Mouse (Mus musculus) lung, embryonic 15.5 days (tissue): ENCODE results near the gene Scn8a. TPM values are rescaled to one million over a fixed set of nuclear protein-coding genes. Genes with fewer than 3 reads are reported as not detected.

Source experiments
- ATAC-seq: fragments of 200-750 bp; cut with Nextera tagmentation; 2 replicates; pipeline ENCODE4 v1.8.0; 2017; ENCODE audit warnings: moderate number of reproducible peaks, borderline replicate concordance; ENCODE audit not compliant: low FRiP score, low TSS enrichment; ENCODE audit errors: extremely low read depth
- H3K27ac ChIP-seq: fragments of 300-500 bp; sonication (generic); 2 replicates; pipeline ENCODE4 v1.5.1; 2015; ENCODE audit warnings: moderate library complexity, mild to moderate bottlenecking, inconsistent platforms
- H3K27me3 ChIP-seq: fragments of 300-500 bp; sonication (generic); 2 replicates; pipeline ENCODE4 v1.6.1; 2015; ENCODE audit warnings: inconsistent platforms
- H3K36me3 ChIP-seq: fragments of 300-500 bp; sonication (generic); 2 replicates; pipeline ENCODE4 v1.6.1; 2015; ENCODE audit warnings: inconsistent platforms
- H3K4me1 ChIP-seq: fragments of 300-500 bp; sonication (generic); 2 replicates; pipeline ENCODE4 v1.6.1; 2015; ENCODE audit warnings: inconsistent platforms
- H3K4me2 ChIP-seq: fragments of 300-500 bp; sonication (generic); 2 replicates; pipeline ENCODE4 v1.6.1; 2015; ENCODE audit warnings: inconsistent platforms, mild to moderate bottlenecking, moderate library complexity
- H3K4me3 ChIP-seq: fragments of 300-500 bp; sonication (generic); 2 replicates; pipeline ENCODE4 v1.5.1; 2015; ENCODE audit warnings: mild to moderate bottlenecking, inconsistent platforms
- H3K9ac ChIP-seq: fragments of 300-500 bp; sonication (generic); 2 replicates; pipeline ENCODE4 v1.6.1; 2015; ENCODE audit warnings: inconsistent platforms
- H3K9me3 ChIP-seq: fragments of 300-500 bp; sonication (generic); 2 replicates; pipeline ENCODE4 v1.6.1; 2016; ENCODE audit warnings: inconsistent platforms
- WGBS: fragments of 180-500 bp; shearing (Covaris S2); methylation state at CpG from one replicate; pipeline ENCODE4 v1.1.7; 2015; 5-methylcytosine and 5-hydroxymethylcytosine counted together
- polyA plus RNA-seq: library from polyadenylated mRNA; unstranded; fragments of >200 nt; fragmentation: Nextera tagmentation; extraction: Ambion mirVana; gene quantifications from 2 replicates; pipeline ENCODE4 v1.2.1, GENCODE M21; 2015

Gene Scn8a
- polyA plus RNA-seq, 1 experiment from 2014 or later = 1.4 TPM

GRCm38 (mm10) chr15:101046039-101046526 is 176.4 kb downstream of the Scn8a start:
- H3K9ac ChIP-seq = peak overlapping the region; percentile 25
- WGBS = 3% methylated on average over 43 of the region's 43 CpGs
- H3K27me3 ChIP-seq = peaks cover 94% of the 10 kb centered on the region
- peak overlapping the region; percentile 46 for H3K4me3 ChIP-seq
- H3K27ac ChIP-seq = no peak overlapping the region
- peaks cover 19% of the 10 kb centered on the region for H3K4me1 ChIP-seq
- 0 out of 2 replicates have a peak, but pooled peaks have one; percentile 3 for ATAC-seq
- H3K36me3 ChIP-seq = no peaks in the 10 kb centered on the region; the same call in 1 of the 2 replicates
- peak overlapping the region; percentile 97 for H3K4me2 ChIP-seq
- no peaks in the 10 kb centered on the region for H3K9me3 ChIP-seq

- Histone ChIP-seq H3K4me2 (peak overlapping the region; percentile 97), H3K9ac (peak overlapping the region; percentile 25), H3K27ac (no peak overlapping the region), H3K36me3 (no peaks in the 10 kb centered on the region; the same call in 1 of the 2 replicates), H3K9me3 (no peaks in the 10 kb centered on the region), H3K27me3 (peaks cover 95% of the 10 kb centered on the region), H3K4me1 (peaks cover 19% of the 10 kb centered on the region), H3K4me3 (peak overlapping the region; percentile 46)
- ATAC-seq = peak; percentile 36
- WGBS = under 1% methylated on average over 62 of the region's 77 CpGs
Observed at GRCm38 (mm10) chr15:101046527-101047193, 177.0 kb downstream of the Scn8a start.

- H3K9ac ChIP-seq = peak within 1 kb of the TSS; percentile 25
- peaks cover 95% of the 10 kb centered on the region for H3K27me3 ChIP-seq
- WGBS = 1% methylated on average over 23 of the region's 23 CpGs
- peaks cover 22% of the 10 kb centered on the region for H3K4me1 ChIP-seq
- no peak within 1 kb of the TSS for H3K27ac ChIP-seq
- ATAC-seq = peak; percentile 43
- H3K4me3 ChIP-seq = peak within 1 kb of the TSS; percentile 46
- H3K9me3 ChIP-seq = no peaks in the 10 kb centered on the region
- H3K4me2 ChIP-seq = peak within 1 kb of the TSS; percentile 97
- H3K36me3 ChIP-seq = no peaks in the 10 kb centered on the region; the same call in 1 of the 2 replicates
Observed at GRCm38 (mm10) chr15:101047194-101047555, 177.5 kb downstream of the Scn8a start, which contains the start of gene Gm47841. Gm47841 (minus strand) TSS chr15:101047397.

GRCm38 (mm10) chr15:101048338-101048896 is 178.8 kb downstream of the Scn8a start:
- H3K4me3 ChIP-seq = no peak overlapping the region
- WGBS = 51% methylated on average over 5 of the region's 5 CpGs
- no peak overlapping the region for H3K4me2 ChIP-seq
- no peak overlapping the region for H3K27ac ChIP-seq
- no peaks in the 10 kb centered on the region for H3K9me3 ChIP-seq
- no peak for ATAC-seq
- H3K27me3 ChIP-seq = peaks cover 98% of the 10 kb centered on the region
- peaks cover 33% of the 10 kb centered on the region for H3K4me1 ChIP-seq
- H3K36me3 ChIP-seq = peaks cover 2% of the 10 kb centered on the region; the same call in 1 of the 2 replicates
- no peak overlapping the region for H3K9ac ChIP-seq

- no peak overlapping the region for H3K4me3 ChIP-seq
- no peak overlapping the region for H3K9ac ChIP-seq
- no peak for ATAC-seq
- H3K36me3 ChIP-seq = peaks cover 2% of the 10 kb centered on the region; the same call in 1 of the 2 replicates
- no peak overlapping the region for H3K4me2 ChIP-seq
- WGBS = 60% methylated on average over 10 of the region's 10 CpGs
- H3K4me1 ChIP-seq = peaks cover 30% of the 10 kb centered on the region
- no peaks in the 10 kb centered on the region for H3K9me3 ChIP-seq
- H3K27me3 ChIP-seq = peaks cover 95% of the 10 kb centered on the region
- no peak overlapping the region for H3K27ac ChIP-seq
Observed at GRCm38 (mm10) chr15:101051869-101052268, 182.2 kb downstream of the Scn8a start.

GRCm38 (mm10) chr15:101052560-101053501 is 183.2 kb downstream of the Scn8a start:
- 26% methylated on average over 113 of the region's 120 CpGs for WGBS
- Histone ChIP-seq H3K9me3 (no peaks in the 10 kb centered on the region), H3K9ac (no peak overlapping the region), H3K4me3 (peak overlapping the region; percentile 37), H3K4me2 (peak overlapping the region; percentile 71), H3K36me3 (peaks cover 2% of the 10 kb centered on the region; the same call in 1 of the 2 replicates), H3K4me1 (peaks cover 23% of the 10 kb centered on the region), H3K27me3 (peaks cover 90% of the 10 kb centered on the region), H3K27ac (no peak overlapping the region)
- ATAC-seq = peak; percentile 30; the same call in 1 of the 2 replicates

GRCm38 (mm10) chr15:101053832-101054459 is 184.3 kb downstream of the Scn8a start:
- Histone ChIP-seq H3K9ac (no peak overlapping the region), H3K27ac (no peak overlapping the region), H3K4me1 (peaks cover 23% of the 10 kb centered on the region), H3K27me3 (peaks cover 78% of the 10 kb centered on the region), H3K4me2 (peak overlapping the region; percentile 71), H3K4me3 (peak overlapping the region; percentile 37), H3K36me3 (peaks cover 2% of the 10 kb centered on the region; the same call in 1 of the 2 replicates), H3K9me3 (no peaks in the 10 kb centered on the region)
- no peak for ATAC-seq
- 19% methylated on average over 49 of the region's 65 CpGs for WGBS

GRCm38 (mm10) chr15:101054541-101054940 is 184.9 kb downstream of the Scn8a start:
- H3K4me3 ChIP-seq = no peak overlapping the region; the same call in 1 of the 2 replicates
- 83% methylated on average over 10 of the region's 10 CpGs for WGBS
- ATAC-seq = no peak

GRCm38 (mm10) chr15:101056225-101056624 is 186.6 kb downstream of the Scn8a start:
- Histone ChIP-seq H3K4me3 (no peak overlapping the region), H3K27ac (no peak overlapping the region), H3K9ac (no peak overlapping the region), H3K4me1 (peaks cover 23% of the 10 kb centered on the region), H3K4me2 (no peak overlapping the region), H3K36me3 (peaks cover 2% of the 10 kb centered on the region; the same call in 1 of the 2 replicates), H3K27me3 (peaks cover 57% of the 10 kb centered on the region), H3K9me3 (no peaks in the 10 kb centered on the region)
- peak; percentile 50 for ATAC-seq
- 41% methylated on average over 10 of the region's 10 CpGs for WGBS

More at GRCm38 (mm10) chr15:101054541-101054940, 184.9 kb downstream of the Scn8a start:
- Histone ChIP-seq H3K4me1 (peaks cover 23% of the 10 kb centered on the region), H3K4me2 (no peak overlapping the region), H3K9ac (no peak overlapping the region), H3K27ac (no peak overlapping the region), H3K9me3 (no peaks in the 10 kb centered on the region), H3K27me3 (peaks cover 72% of the 10 kb centered on the region), H3K36me3 (peaks cover 2% of the 10 kb centered on the region; the same call in 1 of the 2 replicates)

GRCm38 (mm10) chr15:101059570-101060279 is 190.1 kb downstream of the Scn8a start:
- no peaks in the 10 kb centered on the region for H3K9me3 ChIP-seq
- no peak overlapping the region for H3K27ac ChIP-seq
- 68% methylated on average over 9 of the region's 9 CpGs for WGBS
- ATAC-seq = no peak
- H3K36me3 ChIP-seq = no peaks in the 10 kb centered on the region
- no peak overlapping the region for H3K9ac ChIP-seq
- no peak overlapping the region for H3K4me2 ChIP-seq
- peaks cover 22% of the 10 kb centered on the region for H3K27me3 ChIP-seq
- no peak overlapping the region for H3K4me3 ChIP-seq
- H3K4me1 ChIP-seq = peaks cover under 1% of the 10 kb centered on the region; the same call in 1 of the 2 replicates
